Mouse (Mus musculus) brown adipose tissue, adult 24 weeks (tissue): ENCODE data around the gene E2f8. TPM values are rescaled to one million over a fixed set of nuclear protein-coding genes. Genes with fewer than 3 reads are reported as not detected.

Experiments used
- H3K27ac ChIP-seq: fragments of 200-500 bp; replicated peaks from 2 replicates; pipeline ENCODE4 v1.5.1; 2012; ENCODE audit warnings: low read depth, mild to moderate bottlenecking, low read length
- H3K4me1 ChIP-seq: fragments of 200-500 bp; 2 replicates; pipeline ENCODE4 v1.6.1; 2012; ENCODE audit warnings: low read length, mixed read lengths; ENCODE audit not compliant: control insufficient read depth, insufficient read depth, insufficient read length
- H3K4me3 ChIP-seq: fragments of 200-500 bp; 2 replicates; pipeline ENCODE4 v1.5.1; 2012; ENCODE audit warnings: low read depth, mild to moderate bottlenecking, low read length, moderate library complexity; ENCODE audit not compliant: insufficient read depth
- polyA plus RNA-seq: library from polyadenylated mRNA; stranded (reverse); fragments of >200 nt; gene quantifications from 2 replicates; pipeline ENCODE4 v1.2.4, GENCODE M21; 2012; ENCODE audit not compliant: missing spikeins, insufficient read depth, insufficient read length

E2f8 gene
- polyA plus RNA-seq, 1 experiment, result not detected

DNA sequence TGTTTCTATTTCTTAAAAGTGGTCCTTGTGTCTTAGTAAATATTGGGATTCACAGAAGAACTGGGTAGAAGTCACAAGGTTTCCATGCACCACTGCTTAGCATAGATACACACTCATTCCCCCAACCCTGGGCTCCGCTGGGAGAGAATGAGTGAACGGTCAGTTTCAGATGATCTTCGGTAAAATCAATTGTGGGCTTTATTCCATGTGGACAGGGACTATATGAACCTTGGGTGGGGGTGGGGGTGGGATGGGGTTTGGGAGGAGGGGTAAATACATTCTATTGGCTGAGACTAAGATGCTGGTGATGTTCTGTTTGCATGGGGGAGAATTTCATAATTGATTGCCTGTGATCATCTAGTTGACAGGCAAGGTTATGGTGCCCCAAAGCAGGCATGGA, 25.9 kb downstream of the E2f8 start:
- Histone ChIP-seq H3K27ac (no peak overlapping the region), H3K4me3 (no peak overlapping the region), H3K4me1 (no peaks in the 10 kb centered on the region)

DNA sequence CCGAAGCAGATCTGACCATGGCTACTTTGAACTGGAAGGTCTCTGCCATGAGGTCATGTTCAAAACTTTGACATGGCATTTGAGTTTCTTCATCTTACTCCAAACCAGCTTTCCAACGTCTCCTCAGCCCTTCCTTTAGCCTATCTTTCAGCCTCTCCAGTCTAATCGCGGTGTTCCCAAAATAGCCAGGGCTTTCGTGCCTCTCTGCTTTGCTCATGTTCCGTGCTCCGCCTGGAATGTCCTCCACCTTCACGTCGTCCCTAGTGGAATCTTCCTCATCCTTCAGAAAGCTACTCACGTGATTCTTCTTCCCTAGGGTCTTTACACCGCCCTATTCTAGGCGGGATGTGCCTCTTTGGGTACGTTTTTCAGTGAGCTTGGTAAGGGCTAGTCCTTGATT, 27.9 kb downstream of the E2f8 start:
- no peaks in the 10 kb centered on the region for H3K4me1 ChIP-seq
- H3K27ac ChIP-seq, result no peak overlapping the region
- no peak overlapping the region for H3K4me3 ChIP-seq

DNA sequence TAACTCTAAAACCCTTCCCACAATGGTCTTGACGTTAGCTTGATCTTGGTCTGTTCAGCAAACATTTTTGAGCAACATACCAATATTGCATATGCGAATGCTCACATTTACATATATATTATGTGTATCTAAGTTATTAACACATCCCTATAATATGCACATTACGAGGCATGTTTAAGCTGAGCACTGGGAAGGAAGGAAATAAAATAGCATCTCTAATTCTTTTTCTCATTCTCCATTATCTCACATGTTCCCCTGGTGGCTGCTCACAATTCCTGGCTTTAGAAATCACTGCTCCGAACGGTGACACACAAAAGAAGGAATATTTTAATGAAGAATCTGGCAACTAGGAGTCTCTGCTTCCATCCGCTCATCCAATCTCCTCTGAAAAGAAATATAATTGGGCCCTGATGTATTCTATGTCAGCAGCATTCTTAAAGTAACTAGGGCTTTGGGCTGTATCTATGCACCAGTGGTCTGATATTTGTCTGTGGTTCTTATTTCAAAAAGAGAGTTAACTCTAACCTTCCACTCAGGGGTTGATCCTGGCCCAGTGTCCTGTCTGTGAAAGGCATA, 29.8 kb downstream of the E2f8 start:
- no peak overlapping the region for H3K27ac ChIP-seq
- no peak overlapping the region for H3K4me3 ChIP-seq
- H3K4me1 ChIP-seq, result no peaks in the 10 kb centered on the region

DNA sequence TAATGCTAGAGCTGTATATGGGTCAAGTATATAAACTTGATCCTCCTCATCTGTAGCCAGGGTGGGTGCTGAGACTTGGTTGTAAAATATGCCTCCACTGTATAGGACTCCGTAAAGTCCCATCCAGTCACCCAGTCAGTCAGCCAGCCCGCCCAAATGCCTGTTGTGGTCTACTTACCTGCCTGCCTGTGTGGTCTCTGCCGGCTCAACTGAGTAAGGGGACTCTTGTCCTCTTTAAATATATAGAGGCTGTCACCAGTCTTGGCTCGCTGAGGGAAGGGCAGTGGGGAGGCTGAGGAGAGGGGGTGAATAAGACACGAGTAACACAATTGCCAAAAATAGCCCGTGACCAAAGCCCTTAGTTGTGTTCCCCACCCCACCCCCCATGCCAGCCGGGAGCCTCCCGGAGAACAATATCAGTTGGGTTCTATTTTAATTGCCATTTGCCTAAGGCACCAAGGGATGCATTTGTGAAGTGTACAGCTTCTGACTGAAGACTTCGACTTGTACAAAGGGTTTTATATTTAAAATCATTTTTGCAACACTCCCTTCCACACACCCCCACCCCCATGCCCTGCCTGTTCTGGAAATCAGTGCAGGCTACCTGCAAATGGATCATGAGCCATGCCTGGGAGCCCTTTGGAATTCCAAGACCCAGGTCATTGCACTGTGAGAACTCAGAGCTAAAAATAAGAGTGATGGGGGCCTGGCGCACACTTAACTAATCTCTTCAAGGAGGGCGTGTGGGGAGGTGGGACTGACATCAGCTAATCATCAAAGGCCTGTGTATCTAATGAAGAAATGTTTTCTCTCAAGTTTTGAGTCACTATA, 33.4 kb downstream of the E2f8 start, which contains the start of gene Csrp3:
Gene Csrp3, minus strand, starts transcription at position 214 of the 831 bp plus-strand sequence.
- no peak within 1 kb of the TSS for H3K27ac ChIP-seq
- H3K4me3 ChIP-seq, result no peak within 1 kb of the TSS
- H3K4me1 ChIP-seq, result no peaks in the 10 kb centered on the region

DNA sequence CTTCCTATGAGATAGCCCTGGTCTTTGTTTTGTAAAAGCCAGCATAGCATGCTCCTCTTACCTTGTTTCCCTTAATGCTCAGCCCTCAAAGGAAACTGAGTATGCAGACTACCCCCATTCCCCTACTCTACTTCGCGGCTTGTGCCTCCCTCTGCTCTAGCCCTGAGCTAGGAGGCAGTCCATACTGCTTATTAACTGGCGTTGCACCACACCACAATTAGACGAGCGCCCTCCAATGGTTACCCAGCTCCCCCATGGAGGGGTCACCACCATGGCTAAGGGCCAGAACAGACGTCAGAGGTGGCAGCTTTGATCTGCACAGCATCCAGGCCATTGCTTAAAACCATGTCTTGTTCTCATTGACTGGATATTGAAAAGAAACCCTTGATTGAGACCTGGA, 34.6 kb downstream of the E2f8 start:
- H3K27ac ChIP-seq, result no peak overlapping the region
- no peaks in the 10 kb centered on the region for H3K4me1 ChIP-seq
- H3K4me3 ChIP-seq, result no peak overlapping the region

DNA sequence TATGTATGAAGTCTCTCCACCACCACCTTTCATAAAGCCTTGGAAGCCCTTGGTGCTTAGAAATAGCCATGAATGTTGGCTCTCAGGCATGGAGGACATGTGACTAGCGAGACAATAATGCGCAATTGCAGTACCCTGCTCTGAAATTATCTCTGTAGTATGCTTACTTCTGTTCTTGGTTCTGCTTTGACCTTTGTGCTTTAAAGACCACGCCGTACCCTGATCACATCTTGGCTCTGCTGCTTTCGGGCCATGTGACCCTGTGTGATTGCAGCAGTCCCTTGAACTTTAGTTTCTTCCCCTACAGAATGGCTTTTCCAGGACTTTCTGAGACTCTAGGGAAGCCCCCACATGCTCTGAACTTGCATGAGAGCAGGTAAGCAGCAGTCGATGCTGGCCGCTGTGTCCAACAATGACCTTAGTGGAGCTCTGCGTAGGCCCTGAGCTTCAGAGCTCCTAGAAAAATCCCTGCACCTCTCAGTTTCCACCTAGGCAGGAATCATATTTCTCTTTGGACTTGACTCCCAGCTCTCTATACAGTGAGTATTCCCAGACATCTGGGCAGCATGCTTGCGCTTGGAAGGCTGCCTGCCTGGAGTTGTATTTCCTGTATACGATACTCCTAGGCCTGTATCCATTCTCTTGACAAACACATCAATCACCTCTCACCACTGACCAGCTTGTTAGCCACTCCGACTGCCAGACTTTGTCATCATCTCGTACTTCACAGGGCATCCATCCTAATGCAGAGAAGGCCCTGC, 36.0 kb downstream of the E2f8 start:
- Histone ChIP-seq H3K4me1 (no peaks in the 10 kb centered on the region), H3K4me3 (no peak overlapping the region), H3K27ac (no peak overlapping the region)

DNA sequence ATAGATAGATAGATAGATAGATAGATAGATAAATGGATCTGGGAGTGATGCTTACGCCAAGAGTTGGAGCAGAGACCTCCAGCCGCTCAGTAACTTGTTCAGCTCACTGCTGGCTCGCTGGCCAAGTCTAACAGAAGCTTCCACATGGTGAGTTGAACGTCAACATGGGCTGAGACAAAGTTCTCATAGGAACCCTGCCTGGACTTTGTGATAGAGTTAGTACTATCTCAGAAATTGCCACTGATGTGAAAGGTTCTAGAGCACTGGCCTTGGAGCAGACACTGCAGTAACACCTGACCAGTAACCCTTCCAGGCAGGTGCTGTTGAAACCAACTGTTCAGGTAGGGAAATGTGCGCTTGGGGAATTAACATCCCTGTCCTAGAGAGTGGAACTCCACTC, 37.9 kb downstream of the E2f8 start:
- Histone ChIP-seq H3K4me1 (no peaks in the 10 kb centered on the region), H3K4me3 (no peak overlapping the region), H3K27ac (no peak overlapping the region)

DNA sequence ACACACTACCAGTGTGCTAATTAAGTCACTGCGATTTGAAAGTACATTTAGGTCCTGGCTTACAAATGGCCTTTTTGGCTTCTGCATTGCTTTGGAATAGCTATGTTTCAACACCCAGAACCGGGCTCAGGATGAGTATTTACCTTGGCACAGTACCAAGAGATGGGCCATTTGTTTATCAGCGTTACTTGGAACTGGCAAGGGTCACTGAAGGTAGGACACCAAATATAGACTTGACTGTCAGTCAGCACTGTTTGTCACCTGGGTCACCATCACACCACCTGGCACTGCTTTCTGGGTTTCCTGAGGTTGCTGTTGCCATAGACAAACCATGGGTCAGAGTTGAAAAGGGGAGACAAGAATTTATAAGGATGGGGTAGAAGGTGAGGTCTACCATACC, 39.0 kb downstream of the E2f8 start:
- Histone ChIP-seq H3K4me1 (no peaks in the 10 kb centered on the region), H3K4me3 (no peak overlapping the region), H3K27ac (no peak overlapping the region)

DNA sequence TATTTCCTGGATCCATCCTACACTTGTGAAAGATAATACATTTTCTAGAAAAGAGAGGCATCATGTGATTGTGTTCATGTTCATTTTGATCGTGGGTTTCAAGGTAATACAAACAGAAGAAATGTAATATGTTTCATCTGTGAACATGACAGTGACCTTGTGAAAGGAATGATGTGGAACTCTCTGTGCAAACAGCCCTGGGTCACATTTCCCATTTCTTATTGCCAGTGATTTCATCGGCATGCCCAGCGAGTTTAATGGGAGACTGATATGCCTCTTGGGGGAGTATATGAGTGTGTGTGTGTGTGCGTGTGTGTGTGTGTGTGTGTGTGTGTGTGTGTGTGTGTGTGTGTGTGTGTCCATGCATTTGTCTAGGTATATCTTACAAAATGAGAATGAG, 39.9 kb downstream of the E2f8 start:
- Histone ChIP-seq H3K27ac (no peak overlapping the region), H3K4me3 (no peak overlapping the region), H3K4me1 (no peaks in the 10 kb centered on the region)

DNA sequence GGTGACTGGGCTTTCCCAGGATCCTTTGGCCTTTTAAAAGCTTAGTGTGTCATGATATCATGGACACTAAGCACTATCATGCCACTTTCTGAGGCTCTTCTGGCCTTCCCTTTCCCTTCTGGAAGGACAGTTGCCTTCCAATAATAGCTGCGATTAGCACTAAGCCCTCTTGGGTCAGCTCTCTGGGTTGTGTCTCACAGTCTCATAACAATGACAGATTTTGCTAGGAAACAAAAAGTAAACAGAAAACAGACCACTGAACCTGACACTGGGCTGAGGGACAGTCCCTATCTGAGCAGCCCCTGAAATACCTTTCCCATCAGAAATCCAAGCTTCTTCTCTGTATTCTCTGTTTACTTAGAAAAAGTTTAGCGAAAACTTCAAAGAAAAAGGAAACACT, 40.9 kb downstream of the E2f8 start:
- Histone ChIP-seq H3K4me1 (no peaks in the 10 kb centered on the region), H3K27ac (no peak overlapping the region)

DNA sequence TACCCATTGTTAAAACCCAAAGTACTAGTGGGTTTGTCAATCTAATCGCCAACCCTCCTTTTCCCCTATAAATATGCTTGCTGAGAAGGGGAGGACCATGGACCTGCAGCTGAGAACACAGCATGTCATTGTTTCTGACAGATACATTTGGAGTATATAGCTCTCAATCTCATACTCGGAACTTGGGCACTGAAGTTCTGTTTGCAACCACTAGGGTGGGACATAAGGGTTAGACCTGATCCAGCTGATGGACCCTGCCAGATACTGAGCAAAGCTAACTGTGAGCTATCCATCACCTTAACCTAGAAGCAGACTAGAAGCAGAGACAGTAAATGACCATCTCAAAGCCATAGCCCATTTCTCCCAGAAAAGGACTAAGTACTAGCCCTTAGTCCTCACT, 43.0 kb downstream of the E2f8 start:
- H3K27ac ChIP-seq, result no peak overlapping the region
- H3K4me3 ChIP-seq, result no peak overlapping the region
- H3K4me1 ChIP-seq, result no peaks in the 10 kb centered on the region

More for the DNA sequence above, 40.9 kb downstream of the E2f8 start:
- no peak overlapping the region for H3K4me3 ChIP-seq

DNA sequence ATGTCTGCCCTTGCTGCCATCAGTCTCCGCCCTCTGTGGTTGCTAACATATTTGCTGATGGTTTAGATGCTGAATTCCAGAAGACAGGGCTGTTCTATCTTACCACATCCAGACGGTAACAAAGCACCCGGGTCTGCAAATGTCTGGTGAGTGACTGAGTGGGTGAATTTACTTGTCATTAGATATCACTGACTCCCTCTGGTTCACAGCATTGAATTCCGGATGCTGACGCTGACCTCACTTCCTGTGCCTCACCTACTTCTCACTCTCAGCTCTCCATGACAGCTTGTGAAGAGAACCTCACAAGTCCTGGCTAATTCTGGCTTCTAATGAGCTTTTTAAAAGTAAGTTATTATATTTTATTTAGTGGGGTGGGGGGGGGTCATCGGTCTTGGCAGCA, 44.4 kb downstream of the E2f8 start:
- no peaks in the 10 kb centered on the region for H3K4me1 ChIP-seq
- H3K4me3 ChIP-seq, result no peak overlapping the region
- H3K27ac ChIP-seq, result no peak overlapping the region

DNA sequence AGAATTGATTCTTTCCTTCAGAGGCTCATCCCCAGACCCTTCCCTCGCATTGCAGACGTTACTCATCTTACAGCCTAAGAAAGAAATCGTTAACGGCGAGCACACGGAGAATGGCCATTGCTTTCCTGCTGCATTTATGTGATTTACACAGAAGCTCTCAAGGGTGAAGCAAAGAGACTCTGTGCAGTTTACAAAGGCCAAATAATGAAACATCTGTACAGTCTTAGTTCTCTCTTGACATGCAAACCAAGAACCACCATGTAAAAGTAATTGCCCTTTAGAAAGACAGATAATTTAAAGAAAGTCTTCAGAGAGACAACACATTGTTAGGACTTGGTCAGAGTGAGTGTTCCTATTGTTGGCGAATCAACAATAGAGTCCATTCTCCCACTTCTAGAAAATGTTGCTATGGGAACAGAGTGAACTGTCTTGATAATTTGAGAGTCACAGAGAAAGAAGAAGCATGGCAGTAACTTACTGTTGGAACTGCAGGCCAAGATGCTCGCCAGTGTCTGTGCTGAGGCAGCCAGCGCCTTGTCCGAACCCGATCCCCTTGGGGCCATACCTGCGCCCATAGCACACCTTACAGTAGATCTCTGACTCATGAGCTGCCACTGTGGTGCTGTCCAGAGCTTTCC, 46.3 kb downstream of the E2f8 start:
- Histone ChIP-seq H3K27ac (no peak overlapping the region), H3K4me3 (no peak overlapping the region), H3K4me1 (no peaks in the 10 kb centered on the region)

DNA sequence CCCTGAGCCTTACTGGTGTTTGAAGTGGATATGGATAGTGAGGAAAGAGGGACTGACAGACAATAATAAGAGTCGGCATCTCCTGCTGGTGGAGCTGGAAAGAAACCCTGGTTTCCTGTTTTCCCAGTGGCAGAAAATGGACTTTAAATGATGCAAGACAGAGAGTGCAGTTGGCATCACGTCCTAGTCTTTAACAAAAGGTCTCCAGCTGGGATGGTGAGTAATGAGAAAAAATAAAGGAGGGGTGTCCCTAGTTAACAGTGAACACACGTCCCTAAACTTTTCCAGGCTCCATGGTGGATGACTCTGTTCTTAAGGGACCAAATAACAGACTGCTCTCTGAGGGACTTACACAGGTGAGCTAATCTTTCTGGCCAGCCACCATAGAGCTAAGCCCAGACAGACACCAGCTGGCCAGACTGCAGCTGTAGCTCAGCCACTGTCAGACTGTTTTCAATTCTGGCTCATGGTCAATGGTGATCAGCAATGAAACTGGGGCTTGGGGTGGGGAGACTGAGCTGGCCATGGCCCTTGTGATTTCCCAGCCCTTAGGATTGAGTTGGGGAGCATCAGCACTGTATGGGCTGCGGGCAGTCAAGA, 46.9 kb downstream of the E2f8 start:
- Histone ChIP-seq H3K27ac (no peak overlapping the region), H3K4me3 (no peak overlapping the region), H3K4me1 (no peaks in the 10 kb centered on the region)

DNA sequence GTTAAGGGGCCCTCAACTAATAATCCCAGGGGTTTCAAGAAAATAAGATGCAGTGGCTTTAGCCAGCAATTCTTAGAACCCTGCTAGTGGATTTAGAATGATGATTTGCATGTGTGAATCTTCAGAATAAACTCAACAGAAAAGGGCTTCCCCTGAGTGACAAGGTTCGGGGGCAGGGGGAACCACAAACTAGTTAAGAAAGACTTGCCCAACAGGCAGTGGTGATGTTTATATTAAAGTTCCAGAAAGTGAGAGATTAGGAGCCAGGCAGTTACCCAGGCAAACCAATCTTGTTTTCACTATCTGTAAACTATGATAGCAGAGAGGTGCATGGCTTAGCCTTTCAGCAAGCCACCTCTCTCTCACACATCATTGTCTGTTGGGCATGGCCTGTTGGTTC, 48.7 kb downstream of the E2f8 start:
- Histone ChIP-seq H3K27ac (no peak overlapping the region), H3K4me1 (no peaks in the 10 kb centered on the region), H3K4me3 (no peak overlapping the region)
